Mouse (Mus musculus): ENCODE results near the gene Morn5. TPM values are rescaled to one million over a fixed set of nuclear protein-coding genes. Genes with fewer than 3 reads are reported as not detected.

The Morn5 gene
- total and polyA plus RNA-seq, 2 experiments from 2014 or later = not detected

DNA sequence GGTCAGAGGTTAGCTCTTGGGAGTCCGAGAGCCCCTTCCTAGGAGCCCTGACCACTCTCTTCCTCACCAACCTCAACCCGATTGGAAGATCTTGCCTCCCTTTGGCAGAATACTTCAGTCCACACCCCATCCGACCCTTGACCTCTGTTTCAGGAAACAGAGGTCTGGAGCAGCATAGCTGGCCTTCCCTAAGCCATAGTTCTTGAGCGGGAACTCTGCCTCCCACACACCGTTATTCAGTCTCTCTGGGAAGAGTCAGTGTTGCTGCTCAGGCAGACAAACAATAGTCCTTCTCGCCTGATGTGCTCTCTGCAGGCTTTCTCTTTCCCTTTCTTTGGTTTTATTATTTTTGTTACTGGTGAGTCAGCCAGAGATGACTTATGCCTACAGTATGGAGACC, 50.5 kb downstream of the Morn5 start:
- TF ChIP-seq EP300 (IDR thresholded peaks at IDR 0.05; ENCODE audit: low read depth) = no peak
- no peak for TF ChIP-seq CTCF (IDR thresholded peaks at IDR 0.05; ENCODE audit: low read depth)
- H3K27me3 ChIP-seq (ENCODE audit: control insufficient read depth, insufficient read depth, low read length) = peaks cover 97% of the 10 kb centered on the region
- DNase-seq (ENCODE audit: low spot score) (no peak), ATAC-seq (ENCODE audit: insufficient read depth, low read depth) (0 out of 2 replicates have a peak, but pooled peaks have one; percentile 31)
- no peak overlapping the region for H3K9ac ChIP-seq (replicated peaks; ENCODE audit: low read depth, low read length)
- H3K27ac ChIP-seq (ENCODE audit: low read depth) = no peak overlapping the region
- no peaks in the 10 kb centered on the region for H3K36me3 ChIP-seq (replicated peaks; ENCODE audit: control insufficient read depth, insufficient read depth, low read length)
- H3K4me1 ChIP-seq (ENCODE audit: control insufficient read depth, insufficient read depth) = peaks cover 19% of the 10 kb centered on the region
- no peak overlapping the region for H3K4me3 ChIP-seq (ENCODE audit: low read depth, low read length)
- H3K4me2 ChIP-seq (ENCODE audit: low read depth, low read length) = no peak overlapping the region
- 17% methylated on average over 6 of the region's 6 CpGs for WGBS
- no peaks in the 10 kb centered on the region for H3K9me3 ChIP-seq (replicated peaks; ENCODE audit: control insufficient read depth, low read length)

DNA sequence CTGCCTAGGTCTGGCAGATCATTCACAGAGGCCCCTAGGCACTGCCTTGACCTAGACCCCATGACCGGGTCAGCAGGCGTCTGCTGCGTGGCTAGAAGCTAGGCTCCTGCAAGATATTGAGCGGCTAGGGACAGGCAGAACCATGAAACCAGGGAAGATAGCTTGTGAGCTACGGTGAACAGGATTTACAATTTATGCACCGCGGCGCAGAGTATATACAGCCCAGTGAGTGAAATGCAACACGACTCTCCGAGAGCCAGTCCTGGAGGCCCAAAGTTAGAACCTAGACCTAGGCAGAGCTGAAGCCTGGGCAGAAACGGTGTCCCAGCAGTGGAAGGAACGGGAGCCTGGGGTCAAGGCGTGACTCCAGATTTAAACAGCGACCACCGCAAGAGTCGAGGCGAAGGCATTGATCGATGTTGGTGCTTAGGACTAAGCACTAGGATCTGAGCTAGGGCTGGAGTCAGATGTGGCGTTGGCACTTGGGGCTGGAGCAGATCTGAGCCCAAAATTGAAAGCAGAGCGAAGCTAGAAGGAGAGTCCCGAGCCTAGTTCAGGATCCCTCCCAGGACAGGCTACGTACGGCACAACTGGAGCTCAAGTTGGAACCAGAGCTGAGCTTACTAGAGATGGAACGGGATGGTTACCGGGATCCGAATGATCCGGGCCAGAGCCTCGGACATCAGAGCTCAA, 52.8 kb downstream of the Morn5 start:
- DNase-seq (ENCODE audit: low spot score) (no peak), ATAC-seq (ENCODE audit: insufficient read depth, low read depth) (no peak)
- Histone ChIP-seq H3K27me3 (ENCODE audit: control insufficient read depth, insufficient read depth, low read length) (peaks cover 97% of the 10 kb centered on the region), H3K36me3 (replicated peaks; ENCODE audit: control insufficient read depth, insufficient read depth, low read length) (no peaks in the 10 kb centered on the region), H3K4me1 (ENCODE audit: control insufficient read depth, insufficient read depth) (peaks cover 26% of the 10 kb centered on the region), H3K9me3 (replicated peaks; ENCODE audit: control insufficient read depth, low read length) (no peaks in the 10 kb centered on the region), H3K27ac (ENCODE audit: low read depth) (no peak overlapping the region), H3K4me2 (ENCODE audit: low read depth, low read length) (peak overlapping the region; percentile 81), H3K9ac (replicated peaks; ENCODE audit: low read depth, low read length) (no peak overlapping the region), H3K4me3 (ENCODE audit: low read depth, low read length) (peak overlapping the region; percentile 51)
- TF ChIP-seq EP300 (IDR thresholded peaks at IDR 0.05; ENCODE audit: low read depth) (no peak), CTCF (IDR thresholded peaks at IDR 0.05; ENCODE audit: low read depth) (no peak)
- 13% methylated on average over 28 of the region's 28 CpGs for WGBS

DNA sequence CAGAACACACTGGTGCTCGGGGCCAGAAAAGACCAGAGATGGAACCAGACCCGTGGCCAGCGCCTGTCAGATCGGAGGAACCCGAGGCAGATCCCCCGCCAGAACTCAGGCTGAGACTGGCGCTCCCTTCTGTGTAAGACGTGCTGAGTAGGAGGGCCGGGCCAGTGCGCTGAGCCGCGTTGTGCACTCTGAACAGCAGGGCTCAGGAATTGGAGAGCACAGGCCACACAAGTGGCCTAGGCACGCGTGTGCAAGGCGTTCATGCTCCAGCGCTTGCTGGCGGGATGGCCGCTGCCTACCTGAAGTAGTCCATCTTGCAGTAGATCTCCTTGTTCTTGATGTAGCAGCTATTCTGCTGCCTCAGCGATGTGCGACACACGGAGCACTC, 53.3 kb downstream of the Morn5 start:
- whole genome bisulfite sequencing = 6% methylated on average over 21 of the region's 21 CpGs
- Histone ChIP-seq H3K9me3 (replicated peaks; ENCODE audit: control insufficient read depth, low read length) (no peaks in the 10 kb centered on the region), H3K4me2 (ENCODE audit: low read depth, low read length) (peak overlapping the region; percentile 81), H3K27me3 (ENCODE audit: control insufficient read depth, insufficient read depth, low read length) (peaks cover 96% of the 10 kb centered on the region), H3K27ac (ENCODE audit: low read depth) (no peak overlapping the region), H3K9ac (replicated peaks; ENCODE audit: low read depth, low read length) (no peak overlapping the region), H3K4me1 (ENCODE audit: control insufficient read depth, insufficient read depth) (peaks cover 26% of the 10 kb centered on the region), H3K4me3 (ENCODE audit: low read depth, low read length) (peak overlapping the region; percentile 51), H3K36me3 (replicated peaks; ENCODE audit: control insufficient read depth, insufficient read depth, low read length) (no peaks in the 10 kb centered on the region)
- no peak for TF ChIP-seq EP300 (IDR thresholded peaks at IDR 0.05; ENCODE audit: low read depth)
- ATAC-seq (ENCODE audit: insufficient read depth, low read depth) (no peak), DNase-seq (ENCODE audit: low spot score) (no peak)

DNA sequence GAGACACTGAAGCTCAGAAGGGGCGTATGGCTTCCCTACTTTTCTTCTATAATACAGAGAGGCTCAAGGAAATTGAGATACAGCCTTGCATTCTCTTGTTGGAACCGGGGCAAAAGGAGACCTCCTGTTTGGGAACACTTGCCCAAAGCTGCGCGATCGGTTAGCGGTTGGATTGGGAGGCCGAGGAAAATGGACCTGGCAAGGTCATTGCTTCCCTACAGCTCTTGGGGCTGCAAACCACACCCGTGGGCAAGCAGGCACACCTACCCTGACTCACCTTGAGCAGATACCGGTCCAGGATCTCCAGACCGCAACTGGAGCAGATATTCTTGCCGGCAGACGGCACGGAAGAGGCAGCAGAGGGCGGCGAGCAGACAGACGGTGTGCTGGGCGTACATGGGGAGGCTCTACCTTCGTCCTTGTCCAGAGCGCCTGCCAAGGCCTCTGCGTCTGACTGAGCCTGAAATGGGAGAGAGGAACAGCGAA, 53.9 kb downstream of the Morn5 start:
- no peaks in the 10 kb centered on the region for H3K9me3 ChIP-seq (replicated peaks; ENCODE audit: control insufficient read depth, low read length)
- WGBS = 5% methylated on average over 21 of the region's 21 CpGs
- peak overlapping the region; percentile 51 for H3K4me3 ChIP-seq (ENCODE audit: low read depth, low read length)
- peak overlapping the region; percentile 81 for H3K4me2 ChIP-seq (ENCODE audit: low read depth, low read length)
- peaks cover 96% of the 10 kb centered on the region for H3K27me3 ChIP-seq (ENCODE audit: control insufficient read depth, insufficient read depth, low read length)
- ATAC-seq (ENCODE audit: insufficient read depth, low read depth) (no peak; the same call in 1 of the 2 replicates), DNase-seq (ENCODE audit: low spot score) (no peak)
- no peaks in the 10 kb centered on the region for H3K36me3 ChIP-seq (replicated peaks; ENCODE audit: control insufficient read depth, insufficient read depth, low read length)
- H3K27ac ChIP-seq (ENCODE audit: low read depth) = no peak overlapping the region
- H3K9ac ChIP-seq (replicated peaks; ENCODE audit: low read depth, low read length) = no peak overlapping the region
- H3K4me1 ChIP-seq (ENCODE audit: control insufficient read depth, insufficient read depth) = peaks cover 26% of the 10 kb centered on the region
- TF ChIP-seq EP300 (IDR thresholded peaks at IDR 0.05; ENCODE audit: low read depth) (no peak), CTCF (IDR thresholded peaks at IDR 0.05; ENCODE audit: low read depth) (no peak)

GRCm38 (mm10) chr2:36103555-36104367, 54.5 kb downstream of the Morn5 start:
- TF ChIP-seq CTCF (IDR thresholded peaks at IDR 0.05; ENCODE audit: low read depth) = no peak
- no peak for TF ChIP-seq EP300 (IDR thresholded peaks at IDR 0.05; ENCODE audit: low read depth)
- Histone ChIP-seq H3K36me3 (replicated peaks; ENCODE audit: control insufficient read depth, insufficient read depth, low read length) (no peaks in the 10 kb centered on the region), H3K27ac (ENCODE audit: low read depth) (no peak overlapping the region), H3K9me3 (replicated peaks; ENCODE audit: control insufficient read depth, low read length) (no peaks in the 10 kb centered on the region), H3K4me2 (ENCODE audit: low read depth, low read length) (peak overlapping the region; percentile 81), H3K4me1 (ENCODE audit: control insufficient read depth, insufficient read depth) (peaks cover 26% of the 10 kb centered on the region), H3K4me3 (ENCODE audit: low read depth, low read length) (peak overlapping the region; percentile 51), H3K9ac (replicated peaks; ENCODE audit: low read depth, low read length) (no peak overlapping the region), H3K27me3 (ENCODE audit: control insufficient read depth, insufficient read depth, low read length) (peaks cover 91% of the 10 kb centered on the region)
- DNase-seq (ENCODE audit: low spot score) = no peak
- WGBS = 2% methylated on average over 36 of the region's 38 CpGs
- ATAC-seq (ENCODE audit: insufficient read depth, low read depth) = no peak
